Mouse (Mus musculus) urinary bladder, adult 2 months (tissue): ENCODE data around the gene Sufu. TPM values are rescaled to one million over a fixed set of nuclear protein-coding genes. Genes with fewer than 3 reads are reported as not detected.

Source experiments
- DNase-seq: peaks from one replicate; pipeline ENCODE4 v3.0.0; 2022; ENCODE audit warnings: low spot score
- polyA plus RNA-seq: library from polyadenylated mRNA; depleted of rRNA; stranded (reverse); fragments of >200 nt; gene quantifications from 2 replicates; pipeline ENCODE4 v1.2.3, GENCODE M21; 2012

Gene Sufu
- polyA plus RNA-seq, 1 experiment: 15.5 TPM

DNA sequence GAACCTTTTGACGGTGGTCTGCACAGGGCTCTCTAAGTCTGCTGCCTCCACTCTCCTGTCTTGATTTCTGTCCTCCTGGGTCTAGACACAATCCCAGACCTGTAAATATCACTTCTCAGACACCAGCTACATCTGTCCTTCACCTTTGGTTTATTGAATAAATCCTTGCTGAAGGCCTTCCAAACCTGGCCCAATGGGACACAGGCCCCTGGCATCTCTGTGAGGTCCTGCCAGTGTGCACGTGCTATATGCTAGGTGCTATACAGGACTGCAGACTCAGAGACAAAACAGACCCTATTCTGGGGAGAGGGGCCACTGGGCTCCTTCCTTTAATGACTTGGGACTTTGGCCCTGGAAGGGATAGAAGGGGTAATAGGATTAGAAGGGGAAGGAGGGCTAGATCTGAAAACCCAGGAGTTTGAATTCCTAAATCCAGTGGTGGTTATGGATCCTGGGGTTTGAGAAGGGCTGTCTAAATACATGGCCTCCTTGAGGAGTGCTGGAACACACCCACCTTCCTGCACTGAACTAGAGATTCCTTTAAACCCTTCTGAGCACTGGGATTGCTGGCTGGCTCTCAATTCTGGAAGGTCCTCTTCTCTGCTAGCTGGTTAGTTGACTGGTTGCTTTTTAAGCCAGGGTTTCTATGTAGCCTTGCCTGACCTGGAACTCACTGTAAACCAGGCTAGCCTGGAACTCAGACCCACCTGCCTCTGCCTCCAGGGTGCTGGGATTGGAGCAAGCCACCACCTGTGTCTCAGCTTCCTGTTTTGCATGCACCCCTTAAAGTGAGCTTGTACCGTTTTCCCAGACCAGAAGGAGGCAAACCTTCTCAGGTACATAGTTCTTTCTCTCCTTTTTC is 120.2 kb downstream of the Sufu start:
- no peak for DNase-seq

DNA sequence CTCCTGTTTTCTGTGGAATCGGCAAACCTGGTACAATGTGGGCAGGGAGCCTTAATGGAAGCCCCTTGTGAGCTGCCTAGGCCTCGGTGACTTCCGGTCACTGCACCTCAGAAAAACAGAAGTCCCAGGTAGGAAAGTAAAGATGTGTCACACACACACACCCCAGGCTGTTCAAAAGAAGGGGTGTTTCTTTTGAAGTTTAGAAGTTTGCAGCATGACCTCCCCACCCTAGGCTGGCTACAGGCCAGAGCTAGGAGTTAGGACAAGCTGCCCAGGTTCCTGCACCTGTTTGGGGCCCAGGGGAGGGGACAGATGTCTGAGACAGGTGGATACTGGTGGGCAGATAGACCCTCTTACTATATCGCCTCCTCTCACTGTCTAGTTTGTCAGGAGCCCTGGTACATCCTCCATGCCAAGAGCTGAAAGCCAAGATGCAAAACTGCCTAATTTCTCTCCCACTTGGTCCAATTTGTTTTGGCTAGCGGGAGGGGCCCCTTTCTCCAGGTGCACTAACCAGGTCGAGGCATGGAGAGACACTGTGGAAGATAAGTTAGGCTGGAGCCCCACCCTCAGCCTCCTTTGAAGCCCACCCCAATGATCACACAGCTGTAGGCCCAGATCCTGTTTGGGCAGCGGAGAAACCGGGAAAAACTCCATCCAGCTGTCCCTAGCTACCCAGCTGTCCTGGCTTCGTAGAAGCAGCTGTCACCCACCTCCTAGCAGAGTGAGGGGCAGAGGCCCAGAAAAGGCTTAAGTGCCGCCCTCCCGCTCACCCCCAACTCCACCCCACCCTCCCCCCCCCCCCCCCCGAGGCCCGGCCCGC is 121.0 kb downstream of the Sufu start:
- DNase-seq: no peak

DNA sequence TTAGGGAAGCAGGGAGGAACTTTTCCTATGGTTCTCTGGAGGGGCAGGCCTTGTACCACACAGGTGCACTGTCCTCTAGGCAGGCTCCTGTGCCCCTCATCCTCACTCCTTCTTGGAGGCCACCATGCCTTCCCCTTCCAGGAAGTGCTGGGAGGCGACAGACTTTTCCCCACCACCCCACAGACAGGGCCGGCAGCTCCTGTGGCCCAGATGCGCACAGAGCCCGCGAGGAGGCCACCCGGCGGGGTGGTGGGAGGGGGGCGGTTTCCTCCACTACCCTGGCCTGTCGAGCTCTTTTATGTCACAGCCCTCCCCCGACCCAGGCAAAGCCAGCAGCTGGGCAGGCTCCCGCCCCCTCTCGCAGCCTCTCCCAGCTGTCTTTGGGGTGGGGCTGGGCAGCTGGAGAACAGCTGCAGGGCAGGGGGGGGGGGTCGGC is 121.7 kb downstream of the Sufu start:
- DNase-seq: no peak

DNA sequence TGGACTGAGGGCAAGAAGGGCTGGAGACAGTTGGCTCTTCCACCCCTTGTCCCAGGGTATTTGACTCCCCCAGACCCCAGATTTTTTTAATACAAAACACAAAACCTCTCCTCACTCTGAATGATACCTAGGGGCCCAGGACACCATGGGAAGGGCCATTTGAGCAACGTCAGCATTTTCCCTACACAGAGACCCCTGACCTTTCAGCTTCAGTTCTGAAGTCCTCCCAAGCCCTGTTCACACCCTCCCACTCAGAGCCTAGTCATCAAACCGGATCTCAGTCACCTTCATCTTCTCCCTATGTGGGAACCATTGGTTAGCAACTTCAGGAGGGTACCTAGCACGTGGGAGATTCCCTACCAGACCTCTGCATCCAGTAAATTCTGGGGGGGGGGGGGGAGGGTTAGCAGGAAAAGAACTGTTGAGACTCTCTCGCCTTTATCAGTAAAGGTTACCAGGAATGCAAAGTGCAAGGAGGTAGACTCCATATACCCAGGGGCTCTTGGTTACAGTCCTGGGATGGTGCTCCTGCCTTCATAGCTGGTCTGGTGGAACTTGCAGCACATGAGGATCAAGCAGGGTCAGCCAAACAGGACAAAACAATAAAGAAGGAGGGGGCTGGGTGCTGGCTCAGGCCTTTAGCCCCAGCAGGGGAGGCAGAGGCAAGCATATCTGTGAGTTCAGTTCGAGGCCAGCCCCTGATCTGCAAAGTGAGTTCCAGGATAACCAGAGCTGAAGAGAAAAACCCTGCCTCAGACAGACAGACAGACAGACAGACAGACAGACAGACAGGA is 122.3 kb downstream of the Sufu start:
- no peak for DNase-seq

DNA sequence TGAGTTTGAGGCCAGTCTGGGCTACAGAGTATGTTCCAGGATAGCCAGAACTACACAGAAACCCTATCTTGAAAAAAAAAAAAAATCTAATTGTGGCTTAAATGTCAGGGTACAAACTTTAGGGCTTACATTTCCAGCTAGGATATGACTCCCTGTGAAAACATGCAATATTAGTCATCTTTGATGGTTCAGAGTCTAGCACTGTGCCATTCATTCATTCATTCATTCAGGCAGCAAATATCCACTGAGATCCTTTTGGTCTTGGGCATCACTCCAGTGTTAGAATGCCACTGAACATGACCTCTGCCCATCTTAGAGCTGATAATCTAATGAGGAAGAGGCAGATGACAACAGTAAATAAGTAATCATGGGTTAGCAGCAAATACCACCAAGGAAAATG is 125.0 kb downstream of the Sufu start:
- DNase-seq: no peak

DNA sequence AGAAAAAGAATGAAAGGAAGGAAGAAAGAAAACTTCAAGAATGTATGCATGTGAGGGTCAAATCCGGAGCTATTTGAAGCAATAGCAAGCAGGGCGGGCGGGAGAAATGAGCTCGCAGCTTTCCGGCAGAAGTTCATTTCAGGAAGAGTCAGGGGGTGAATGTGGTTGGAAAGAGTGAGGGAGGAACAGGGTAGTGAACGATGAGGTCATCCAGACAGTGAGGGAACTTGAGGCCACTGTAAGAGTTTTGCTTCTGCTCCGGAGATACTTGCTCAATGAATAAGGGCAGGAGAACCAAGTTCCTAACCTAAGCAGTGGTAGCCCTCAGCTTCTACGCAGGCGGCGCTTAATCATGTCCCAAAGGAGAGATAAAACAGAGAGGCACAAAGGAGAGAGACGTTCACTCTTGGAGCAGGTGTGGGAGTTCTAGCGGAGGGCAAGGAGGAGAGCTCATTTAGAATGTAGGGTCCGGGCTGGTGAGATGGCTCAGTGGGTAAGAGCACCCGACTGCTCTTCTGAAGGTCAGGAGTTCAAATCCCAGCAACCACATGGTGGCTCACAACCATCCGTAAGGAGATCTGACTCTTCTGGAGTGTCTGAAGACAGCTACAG is 125.8 kb downstream of the Sufu start:
- DNase-seq: no peak

DNA sequence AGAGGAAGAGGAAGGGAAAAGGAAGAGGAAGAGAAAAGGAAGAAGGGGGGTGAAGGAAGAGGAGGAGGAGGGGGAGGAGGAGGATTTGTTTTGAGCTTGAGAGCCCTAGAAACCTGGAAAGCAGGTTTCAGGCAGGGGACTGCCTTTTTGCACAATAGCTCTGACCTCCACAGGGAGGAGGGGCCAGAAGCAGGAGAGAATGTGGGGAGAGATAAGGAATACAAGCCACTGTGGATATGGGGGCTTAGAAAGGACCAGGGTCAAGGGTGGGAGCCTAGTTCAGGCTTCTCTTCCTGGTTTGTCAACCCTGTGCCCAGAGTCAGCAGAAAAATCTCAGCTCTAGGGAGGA is 126.4 kb downstream of the Sufu start:
- DNase-seq: no peak

DNA sequence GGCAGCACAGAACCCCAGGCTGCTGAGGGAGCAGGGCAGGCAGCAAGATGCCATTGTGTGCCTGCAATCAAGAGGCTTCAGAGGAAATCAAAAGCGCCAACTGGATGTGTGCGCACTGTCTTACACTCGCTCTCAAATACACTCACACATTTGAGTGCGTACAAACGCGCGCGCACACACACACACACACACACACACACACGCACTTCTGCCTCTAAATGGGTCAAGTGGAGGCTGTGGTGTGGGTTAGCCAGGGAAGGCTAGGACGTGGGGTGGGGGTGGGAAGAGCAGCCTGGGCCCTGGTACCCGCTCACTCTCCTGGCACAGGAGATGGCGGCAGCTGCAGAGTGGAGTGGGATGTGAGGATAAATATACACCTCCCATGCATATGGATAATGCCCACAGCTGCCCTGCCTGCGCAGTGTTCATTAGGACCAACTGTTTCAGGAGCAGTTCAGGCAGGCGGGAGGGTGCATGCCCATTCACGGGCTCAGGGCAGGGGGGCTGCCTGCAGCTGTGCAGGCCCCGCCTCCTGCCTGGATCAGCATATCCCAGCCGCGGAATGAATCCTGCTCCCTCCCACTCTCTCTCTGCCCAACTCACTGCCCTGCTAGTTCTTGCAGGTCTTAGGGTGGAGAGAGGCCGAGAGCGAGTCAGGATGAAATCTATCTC is 126.9 kb downstream of the Sufu start:
- no peak for DNase-seq

DNA sequence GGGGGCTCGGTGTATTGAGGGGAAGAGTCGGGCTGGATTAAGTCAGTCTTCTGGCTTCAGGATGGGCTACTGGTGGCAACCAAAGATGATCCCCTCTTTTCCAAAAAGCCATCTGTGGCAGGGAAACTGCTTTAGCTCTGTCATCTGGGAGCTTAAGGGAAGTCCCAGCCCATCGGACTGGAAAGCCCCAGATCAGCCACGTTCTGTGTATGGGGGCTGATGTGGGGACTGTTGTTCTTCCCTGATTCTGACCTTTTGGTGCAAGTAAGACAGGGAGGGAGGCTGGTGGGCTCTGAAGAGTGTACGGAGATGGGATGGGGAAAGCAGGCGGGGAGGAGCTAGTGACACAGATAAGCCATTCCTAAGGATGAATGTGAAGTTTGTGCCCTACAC is 127.5 kb downstream of the Sufu start:
- DNase-seq: no peak

DNA sequence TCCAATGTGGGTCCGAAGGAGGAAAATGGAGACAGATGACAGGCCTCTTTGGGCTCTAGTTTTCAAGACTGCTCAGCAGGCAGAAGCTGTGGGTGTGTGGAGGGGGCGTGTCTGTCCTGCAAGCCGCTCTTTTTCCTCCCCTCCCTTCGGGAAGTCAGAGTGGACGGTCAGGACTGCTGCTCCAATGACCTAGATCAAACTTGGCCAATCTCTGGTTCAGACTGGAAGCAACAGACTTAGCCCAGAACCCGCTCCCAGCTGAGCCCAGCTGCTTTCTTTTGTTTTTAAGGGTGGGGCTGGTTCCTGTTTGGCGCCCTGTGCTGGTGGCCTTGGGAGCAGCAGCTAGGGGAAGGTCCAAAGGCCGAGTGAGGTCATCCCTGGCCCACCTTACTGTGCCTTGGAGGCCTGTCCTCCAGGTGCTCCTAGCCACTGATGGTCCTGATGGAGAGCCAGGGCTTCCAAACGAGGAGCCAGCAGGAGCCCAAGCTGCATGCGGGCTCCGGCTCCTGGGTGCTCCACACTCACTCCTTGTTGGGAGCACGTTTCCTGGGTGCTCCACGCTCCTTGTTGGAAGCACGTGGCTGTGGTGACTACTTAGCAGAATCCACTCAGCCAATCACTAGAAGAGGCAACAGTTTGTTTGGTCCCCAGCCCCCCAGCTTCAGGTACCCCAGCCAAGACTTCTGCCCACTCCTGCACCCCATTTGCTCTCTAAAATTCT is 128.1 kb downstream of the Sufu start:
- no peak for DNase-seq

DNA sequence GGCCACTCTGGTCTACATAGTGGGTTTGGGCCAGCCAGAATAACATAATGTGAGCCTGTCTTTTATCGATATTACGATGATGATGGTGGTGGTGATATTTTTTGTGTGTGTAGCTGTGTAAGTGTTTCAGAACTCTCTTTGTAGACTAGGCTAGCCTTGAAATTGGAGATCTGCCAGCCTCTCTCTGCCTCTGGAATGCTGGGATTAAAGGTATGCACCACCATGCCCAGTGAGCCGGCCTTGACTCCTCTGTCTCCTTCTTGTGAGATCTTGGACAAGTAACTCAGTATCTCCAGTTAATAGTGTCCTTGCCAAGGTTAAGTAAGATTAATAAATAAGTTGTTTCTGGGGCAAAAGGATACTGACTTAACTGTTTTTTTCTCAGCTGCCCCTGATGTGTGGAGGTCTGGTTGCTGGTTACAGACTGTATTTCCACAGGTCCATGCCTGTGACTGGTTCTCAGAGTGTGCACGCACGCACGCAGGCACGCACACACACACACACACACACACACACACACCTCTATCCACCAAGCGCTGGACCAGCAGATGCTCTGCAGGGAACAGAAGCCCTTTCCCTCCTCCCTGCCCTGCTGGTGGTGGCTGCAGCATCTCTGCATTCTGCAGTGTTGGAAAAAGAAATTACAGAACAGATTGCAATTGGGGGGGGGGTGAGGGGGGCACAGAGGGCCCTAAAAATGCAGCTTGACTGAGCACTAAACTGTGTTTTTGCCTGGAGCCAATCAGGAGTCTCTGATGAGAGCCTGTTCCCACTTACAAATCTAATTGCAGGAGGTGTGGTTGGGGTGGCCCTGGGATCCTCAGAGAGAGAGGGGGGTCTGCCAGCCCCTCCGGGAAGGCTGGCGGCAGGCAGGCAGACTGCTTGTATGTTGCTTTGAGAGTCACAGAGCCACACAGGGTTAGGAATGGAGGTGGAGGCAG is 129.3 kb downstream of the Sufu start:
- no peak for DNase-seq

DNA sequence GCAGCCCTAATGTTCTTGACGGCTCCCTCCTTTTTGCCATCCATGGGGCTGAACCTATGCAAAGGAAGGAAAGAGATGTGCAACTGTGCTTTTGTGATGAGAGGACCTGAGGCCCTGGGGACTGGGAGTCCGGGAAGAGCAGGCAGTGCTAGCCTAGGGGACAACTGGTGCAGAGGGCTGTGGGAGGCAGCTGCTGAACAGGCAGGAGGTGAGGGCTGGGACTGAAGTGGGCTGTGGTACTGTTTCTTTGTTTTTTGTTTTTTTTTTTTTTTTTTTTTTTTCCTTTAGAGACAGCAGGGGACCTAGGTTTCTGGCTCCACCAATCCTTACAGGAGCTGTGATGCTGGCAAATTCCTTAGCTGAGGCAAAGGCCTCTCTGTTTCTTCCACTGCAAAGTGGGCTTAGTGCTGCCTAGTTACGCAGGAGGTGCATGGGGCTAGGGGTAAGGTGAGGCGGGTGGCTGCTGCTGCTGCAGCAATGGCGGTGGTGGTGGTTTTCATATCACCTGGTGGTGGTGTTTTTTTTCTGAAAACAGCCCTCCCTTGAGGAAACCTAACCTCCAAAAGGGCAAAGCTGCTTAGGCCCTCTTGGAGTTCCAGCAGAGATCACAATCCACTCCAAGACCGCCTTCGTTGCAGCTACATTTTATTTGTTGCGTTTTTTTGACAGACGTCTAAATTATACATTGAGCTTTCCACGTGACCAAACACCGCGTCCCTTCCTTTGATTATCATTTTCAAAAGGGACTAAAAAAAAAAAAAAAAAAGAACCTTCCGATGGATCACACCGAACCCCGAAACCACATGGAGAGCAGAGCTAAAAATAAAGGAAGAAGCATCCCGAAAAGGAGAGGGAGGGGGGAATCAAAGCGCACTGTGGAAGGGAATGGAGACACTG is 131.2 kb downstream of the Sufu start:
- DNase-seq: no peak

DNA sequence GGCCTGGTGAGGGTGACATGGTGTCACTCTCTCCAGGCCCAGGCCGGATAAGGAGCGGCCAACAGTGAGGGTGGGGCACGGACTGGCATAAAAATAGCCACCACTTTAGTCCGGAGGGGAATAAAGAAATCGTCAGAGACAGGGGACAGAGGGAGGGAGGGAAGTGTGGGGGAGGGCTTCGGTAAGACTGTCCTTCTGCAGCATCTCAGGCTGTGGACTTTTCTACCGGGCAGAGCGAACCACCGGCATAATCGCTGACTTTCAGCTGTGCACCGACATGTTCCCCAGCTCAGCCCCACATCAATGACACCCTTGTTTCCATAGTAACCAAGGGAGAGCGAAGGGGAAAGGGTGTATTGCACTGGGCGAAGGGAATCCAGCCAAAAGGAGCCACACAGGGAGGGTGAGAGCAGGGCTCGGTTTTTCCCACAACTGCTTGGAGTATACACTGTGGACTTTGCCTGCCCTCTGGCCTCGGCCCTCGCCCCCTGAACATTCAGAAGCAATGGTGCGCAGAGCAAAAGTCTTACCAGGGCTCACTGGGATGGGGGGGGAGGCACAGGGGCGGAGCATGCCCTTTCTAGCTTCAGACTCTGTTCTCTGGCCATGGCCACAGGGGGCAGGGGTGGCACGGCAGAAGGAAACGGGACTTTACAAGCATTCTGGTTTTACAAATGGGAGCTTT is 132.0 kb downstream of the Sufu start:
- DNase-seq: no peak

DNA sequence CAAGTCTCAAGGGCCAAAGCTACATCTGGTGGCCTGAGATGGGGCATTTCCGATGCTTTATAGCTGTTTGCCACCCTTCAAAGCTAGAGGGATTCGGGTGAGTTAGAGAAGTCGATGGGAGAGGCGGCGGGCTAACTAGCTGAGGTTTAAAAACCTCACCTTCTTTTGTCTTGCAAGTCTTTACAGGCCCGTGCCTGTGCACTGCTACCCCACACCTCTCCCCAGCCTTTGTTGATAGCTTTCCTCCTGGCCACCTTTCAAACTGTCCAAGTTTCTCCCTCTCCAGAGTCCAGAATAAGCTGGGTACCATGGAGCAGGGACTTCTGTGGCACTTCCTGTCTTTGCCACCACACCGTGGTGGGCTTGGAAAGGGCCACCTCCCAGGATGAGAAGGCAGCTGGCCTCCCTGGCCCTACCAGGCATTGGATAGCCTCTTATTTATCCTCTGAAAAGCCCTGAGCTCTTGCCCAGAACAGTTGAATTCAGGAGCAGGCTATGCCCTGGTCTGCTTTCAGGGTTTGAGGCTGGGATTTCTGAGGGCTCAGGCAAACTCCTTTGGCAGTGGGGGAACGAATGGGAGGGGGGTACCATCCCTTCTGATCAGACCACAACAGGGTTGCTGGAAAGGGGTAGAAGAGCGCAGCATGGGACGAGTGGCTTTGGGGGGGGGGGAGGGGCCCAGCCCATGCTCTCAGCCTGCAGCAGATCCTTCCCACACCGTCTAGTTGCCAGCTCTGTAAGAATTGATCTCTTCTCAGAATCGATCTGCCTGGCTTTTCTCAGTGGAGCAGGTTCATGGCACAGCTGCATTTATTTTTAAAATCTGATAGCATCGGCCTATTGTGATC is 133.1 kb downstream of the Sufu start:
- DNase-seq: no peak

DNA sequence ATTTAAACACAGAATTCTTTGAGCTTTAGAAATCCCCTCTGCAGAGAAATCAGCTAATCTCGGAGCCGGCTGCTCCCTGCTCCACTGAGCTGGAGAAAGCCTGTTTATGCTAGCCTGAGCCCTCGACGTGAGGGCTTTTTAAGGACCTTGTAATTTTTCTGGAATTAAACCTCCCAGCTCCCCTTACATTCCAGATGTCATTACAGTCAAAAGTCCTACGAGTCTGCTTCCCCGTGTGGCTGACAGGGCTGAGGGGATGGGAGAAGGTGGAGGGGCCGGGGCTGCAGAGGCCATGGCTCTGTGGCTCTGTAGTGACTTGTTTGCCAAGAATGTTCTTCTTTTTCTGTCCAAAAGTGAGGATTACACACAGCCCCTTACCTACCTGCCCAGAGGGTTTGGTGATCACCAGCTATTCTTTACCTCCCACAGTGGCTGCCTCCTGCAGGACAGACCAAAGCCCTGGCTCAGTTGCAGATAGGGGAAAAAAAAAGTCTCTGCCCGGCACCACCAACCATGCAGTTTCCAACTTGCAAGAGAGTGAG is 133.8 kb downstream of the Sufu start:
- DNase-seq: no peak
